Mouse (Mus musculus): Measurements from ENCODE around the gene L3hypdh. TPM values are rescaled to one million over a fixed set of nuclear protein-coding genes. Genes with fewer than 3 reads are reported as not detected.

Gene L3hypdh
- total and polyA plus RNA-seq, 3 experiments: 0.12 TPM; not detected in 2

DNA sequence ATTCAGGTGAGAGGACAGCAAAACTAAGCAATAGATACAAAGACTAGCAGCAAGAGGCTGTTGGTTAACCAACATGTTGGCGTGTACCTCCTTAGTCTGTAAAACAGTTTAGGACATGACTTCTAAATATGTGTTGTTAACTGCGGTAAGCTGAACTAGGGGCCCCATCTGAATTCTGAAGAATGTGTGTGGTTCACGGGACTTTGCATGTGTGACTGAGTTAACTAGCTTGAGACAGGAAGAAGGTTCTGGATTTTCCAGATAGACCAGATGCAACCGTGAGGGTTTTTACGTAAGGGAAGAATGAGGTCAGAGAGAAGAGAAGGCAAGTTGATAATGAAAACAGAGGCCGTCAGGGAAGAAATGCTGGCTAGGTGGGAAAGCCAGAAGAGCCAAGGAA is 48.2 kb downstream of the L3hypdh start:
- peak; percentile 69 for DNase-seq (ENCODE audit: extremely low read depth)
- Histone ChIP-seq H3K79me2 (replicated peaks; ENCODE audit: control insufficient read depth, extremely low read depth, insufficient read depth, poor library complexity, severe bottlenecking) (no peaks in the 10 kb centered on the region), H3K27me3 (replicated peaks) (no peaks in the 10 kb centered on the region), H3K36me3 (replicated peaks in 1 of 2; ENCODE audit: control insufficient read depth in 1 of 2, insufficient read depth in 1 of 2, low read length in 1 of 2) (no peaks in the 10 kb centered on the region), H3K27ac (ENCODE audit: insufficient read depth, low read depth) (peak overlapping the region; percentile 30; the same call in 1 of the 2 replicates), H3K4me3 (replicated peaks in 1 of 3; ENCODE audit: low read depth in 2 of 3, low read length in 2 of 3, poor library complexity in 1 of 3) (no peak overlapping the region), H3K4me2 (ENCODE audit: insufficient read depth, low read depth, poor library complexity, severe bottlenecking) (peak overlapping the region; percentile 41), H3K9ac (ENCODE audit: insufficient read depth, low read depth) (no peak overlapping the region), H3K4me1 (ENCODE audit: control insufficient read depth in 1 of 2, insufficient read depth in 2 of 2) (peaks cover 17 to 51% of the 10 kb centered on the region in 2 experiments), H3K9me3 (replicated peaks; ENCODE audit: low read length) (no peaks in the 10 kb centered on the region)
- dilution Hi-C loops (cut with MboI; ENCODE audit: extremely low pct_ligation_motif_present, extremely low pct_unique_long_range_greater_than_20kb, low sequenced_read_pairs): no loop called here
- in situ Hi-C loops (cut with MboI; ENCODE audit: low pct_ligation_motif_present, low pct_unique_long_range_greater_than_20kb, low sequenced_read_pairs): no loop called here
- TF ChIP-seq EP300 (IDR thresholded peaks at IDR 0.05; ENCODE audit: low read length) (peak; percentile 63; the same call in 1 of the 2 replicates), MAFK (IDR thresholded peaks at IDR 0.05; ENCODE audit: insufficient replicate concordance, low read length) (no peak), MEF2A (IDR thresholded peaks at IDR 0.05; ENCODE audit: borderline replicate concordance, low read depth, low read length) (peak; percentile 66), BHLHE40 (IDR thresholded peaks at IDR 0.05; ENCODE audit: low read depth, low read length) (peak; percentile 98), ETS1 (conservative IDR thresholded peaks at IDR 0.05; ENCODE audit: low read depth, low read length) (peak; percentile 93), MAX (IDR thresholded peaks at IDR 0.05; ENCODE audit: low read length) (0 out of 2 replicates have a peak, but pooled peaks have one; percentile 3), ELF1 (IDR thresholded peaks at IDR 0.05; ENCODE audit: low read depth, low read length) (0 out of 2 replicates have a peak, but pooled peaks have one; percentile 5), MYC (IDR thresholded peaks at IDR 0.05; ENCODE audit: low read depth, low read length) (no peak), TCF12 (IDR thresholded peaks at IDR 0.05; ENCODE audit: low read depth, low read length) (peak; percentile 54; the same call in 1 of the 2 replicates), CTCF (conservative IDR thresholded peaks at IDR 0.05 in 1 of 2, IDR thresholded peaks at IDR 0.05 in 1 of 2; ENCODE audit: low read depth in 2 of 2, low read length in 2 of 2) (no peak)

DNA sequence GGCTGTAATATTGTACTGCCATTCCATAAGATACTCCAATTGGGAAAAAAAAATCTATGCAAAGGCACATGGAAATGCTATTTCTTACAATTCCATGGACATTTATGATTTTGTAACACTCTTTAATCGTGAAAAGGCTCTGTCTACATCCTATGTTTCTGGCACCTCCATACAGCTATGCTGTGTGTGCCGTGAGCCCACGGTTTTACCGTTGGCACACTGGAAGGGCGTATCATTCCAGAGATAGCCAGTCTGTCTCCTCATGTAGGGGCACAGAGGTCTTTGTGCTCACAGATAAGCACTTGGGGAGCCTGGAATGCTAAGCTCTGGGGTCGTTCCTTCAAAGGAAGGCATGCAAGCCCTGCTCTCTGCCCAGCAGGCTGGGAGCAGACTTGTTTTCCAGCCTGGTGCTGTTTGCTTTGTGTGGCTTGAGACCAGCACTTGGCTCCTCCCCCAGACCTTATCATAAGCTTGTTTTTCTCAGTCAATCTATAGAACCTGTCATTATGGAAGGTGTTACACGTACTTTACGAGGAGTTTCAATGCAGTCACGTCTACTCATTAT is 49.1 kb downstream of the L3hypdh start:
- Histone ChIP-seq H3K4me3 (replicated peaks in 1 of 3; ENCODE audit: low read depth in 2 of 3, low read length in 2 of 3, poor library complexity in 1 of 3) (no peak overlapping the region), H3K27ac (ENCODE audit: insufficient read depth, low read depth) (no peak overlapping the region), H3K4me2 (ENCODE audit: insufficient read depth, low read depth, poor library complexity, severe bottlenecking) (no peak overlapping the region), H3K9ac (ENCODE audit: insufficient read depth, low read depth) (no peak overlapping the region), H3K79me2 (replicated peaks; ENCODE audit: control insufficient read depth, extremely low read depth, insufficient read depth, poor library complexity, severe bottlenecking) (no peaks in the 10 kb centered on the region), H3K36me3 (replicated peaks in 1 of 2; ENCODE audit: control insufficient read depth in 1 of 2, insufficient read depth in 1 of 2, low read length in 1 of 2) (no peaks in the 10 kb centered on the region), H3K9me3 (replicated peaks; ENCODE audit: low read length) (no peaks in the 10 kb centered on the region), H3K4me1 (ENCODE audit: control insufficient read depth in 1 of 2, insufficient read depth in 2 of 2) (peaks cover 21 to 57% of the 10 kb centered on the region in 2 experiments), H3K27me3 (replicated peaks) (no peaks in the 10 kb centered on the region)
- no peak for DNase-seq (ENCODE audit: extremely low read depth)
- dilution Hi-C loops (cut with MboI; ENCODE audit: extremely low pct_ligation_motif_present, extremely low pct_unique_long_range_greater_than_20kb, low sequenced_read_pairs) (no loop called here), in situ Hi-C loops (cut with MboI; ENCODE audit: low pct_ligation_motif_present, low pct_unique_long_range_greater_than_20kb, low sequenced_read_pairs) (no loop called here)
- TF ChIP-seq BHLHE40 (IDR thresholded peaks at IDR 0.05; ENCODE audit: low read depth, low read length) (no peak), ZMIZ1 (IDR thresholded peaks at IDR 0.05; ENCODE audit: low read depth, low read length) (no peak), MAX (IDR thresholded peaks at IDR 0.05; ENCODE audit: low read length) (no peak), POLR2AphosphoS2 (IDR thresholded peaks at IDR 0.05; ENCODE audit: low read depth, low read length) (no peak), IRF4 (IDR thresholded peaks at IDR 0.05; ENCODE audit: low read depth, low read length) (no peak), ZKSCAN1 (IDR thresholded peaks at IDR 0.05; ENCODE audit: borderline replicate concordance, low read depth, low read length) (no peak), USF1 (IDR thresholded peaks at IDR 0.05; ENCODE audit: low read depth, low read length) (no peak), USF2 (conservative IDR thresholded peaks at IDR 0.05; ENCODE audit: low read depth, low read length) (no peak), CTCF (conservative IDR thresholded peaks at IDR 0.05 in 1 of 2, IDR thresholded peaks at IDR 0.05 in 1 of 2; ENCODE audit: low read depth in 2 of 2, low read length in 2 of 2) (no peak), RCOR1 (conservative IDR thresholded peaks at IDR 0.05; ENCODE audit: low read depth, low read length) (no peak), NRF1 (IDR thresholded peaks at IDR 0.05; ENCODE audit: low read depth, low read length) (no peak), JUN (IDR thresholded peaks at IDR 0.05; ENCODE audit: insufficient read depth, low read depth, low read length) (no peak), CHD1 (IDR thresholded peaks at IDR 0.05; ENCODE audit: low read depth, low read length) (no peak), TBP (conservative IDR thresholded peaks at IDR 0.05; ENCODE audit: low read depth, low read length) (no peak)
